Mouse (Mus musculus) stomach, embryonic 14.5 days (tissue): ENCODE data around the gene Lrrn2. TPM values are rescaled to one million over a fixed set of nuclear protein-coding genes. Genes with fewer than 3 reads are reported as not detected.

Experiments used
- ATAC-seq: fragments of 200-750 bp; cut with Nextera tagmentation; 2 replicates; pipeline ENCODE4 v1.8.0; 2017; ENCODE audit warnings: low read depth, moderate TSS enrichment; ENCODE audit not compliant: insufficient number of reproducible peaks, insufficient read depth, low FRiP score
- H3K27ac ChIP-seq: fragments of 300-500 bp; sonication (generic); 2 replicates; pipeline ENCODE4 v1.5.1; 2014; ENCODE audit warnings: mild to moderate bottlenecking, low read length, moderate library complexity, mixed read lengths
- H3K27me3 ChIP-seq: fragments of 300-500 bp; sonication (generic); 2 replicates; pipeline ENCODE4 v1.6.1; 2014; ENCODE audit warnings: low read length, control low read depth, mixed read lengths; ENCODE audit not compliant: control insufficient read depth, insufficient read depth
- H3K36me3 ChIP-seq: fragments of 300-500 bp; sonication (generic); 2 replicates; pipeline ENCODE4 v1.6.1; 2014; ENCODE audit warnings: mild to moderate bottlenecking, control low read depth, low read length, moderate library complexity, mixed read lengths; ENCODE audit not compliant: control insufficient read depth, insufficient read depth
- H3K4me1 ChIP-seq: fragments of 300-500 bp; sonication (generic); 2 replicates; pipeline ENCODE4 v1.6.1; 2014; ENCODE audit warnings: low read length, control low read depth, mixed read lengths; ENCODE audit not compliant: control insufficient read depth, insufficient read depth
- H3K4me2 ChIP-seq: fragments of 300-500 bp; sonication (generic); replicated peaks from 2 replicates; pipeline ENCODE4 v1.6.1; 2014; ENCODE audit warnings: low read depth, low read length, control low read depth
- H3K4me3 ChIP-seq: fragments of 300-500 bp; sonication (generic); 2 replicates; pipeline ENCODE4 v1.5.1; 2014; ENCODE audit warnings: low read depth, low read length, control low read depth
- H3K9ac ChIP-seq: fragments of 300-500 bp; sonication (generic); replicated peaks from 2 replicates; pipeline ENCODE4 v1.6.1; 2014; ENCODE audit warnings: low read depth, mild to moderate bottlenecking, control low read depth, low read length, moderate library complexity, mixed read lengths
- H3K9me3 ChIP-seq: fragments of 300-500 bp; sonication (generic); 2 replicates; pipeline ENCODE4 v1.6.1; 2016; ENCODE audit warnings: low read depth, low read length, control low read depth; ENCODE audit not compliant: control insufficient read depth
- WGBS: fragments of 180-500 bp; shearing (Covaris S2); extraction: QIAGEN DNeasy Blood & Tissue Kit; methylation state at CpG from one replicate; pipeline ENCODE4 v1.1.7; 2014; 5-methylcytosine and 5-hydroxymethylcytosine counted together
- polyA plus RNA-seq: library from polyadenylated mRNA; unstranded; fragments of >200 nt; fragmentation: Nextera tagmentation; extraction: Ambion mirVana; gene quantifications from 2 replicates; pipeline ENCODE4 v1.2.1, GENCODE M21; 2014

Gene Lrrn2
- polyA plus RNA-seq, 1 experiment from 2014 or later = 5.1 TPM

- 50% methylated on average over 7 of the region's 7 CpGs for WGBS
Observed at GRCm38 (mm10) chr1:132947811-132948210, 67.7 kb downstream of the Lrrn2 start.

GRCm38 (mm10) chr1:132956809-132957208 lies 76.7 kb downstream of the Lrrn2 start:
- Histone ChIP-seq H3K9me3 (no peaks in the 10 kb centered on the region), H3K27me3 (no peaks in the 10 kb centered on the region), H3K4me1 (no peaks in the 10 kb centered on the region), H3K27ac (no peak overlapping the region), H3K9ac (no peak overlapping the region), H3K4me3 (no peak overlapping the region), H3K4me2 (no peak overlapping the region), H3K36me3 (no peaks in the 10 kb centered on the region)
- WGBS = 81% methylated on average over 5 of the region's 5 CpGs
- ATAC-seq = no peak

More at GRCm38 (mm10) chr1:132947811-132948210, 67.7 kb downstream of the Lrrn2 start:
- no peaks in the 10 kb centered on the region for H3K27me3 ChIP-seq
- ATAC-seq = no peak
- no peak overlapping the region for H3K4me3 ChIP-seq
- H3K4me1 ChIP-seq = no peaks in the 10 kb centered on the region
- H3K9me3 ChIP-seq = no peaks in the 10 kb centered on the region
- H3K36me3 ChIP-seq = no peaks in the 10 kb centered on the region
- no peak overlapping the region for H3K4me2 ChIP-seq
- H3K27ac ChIP-seq = no peak overlapping the region
- H3K9ac ChIP-seq = no peak overlapping the region

GRCm38 (mm10) chr1:132961751-132962150 lies 81.7 kb downstream of the Lrrn2 start:
- no peaks in the 10 kb centered on the region for H3K27me3 ChIP-seq
- no peaks in the 10 kb centered on the region for H3K9me3 ChIP-seq
- no peaks in the 10 kb centered on the region for H3K4me1 ChIP-seq
- H3K9ac ChIP-seq = no peak overlapping the region
- no peaks in the 10 kb centered on the region for H3K36me3 ChIP-seq
- no peak overlapping the region for H3K4me2 ChIP-seq
- H3K27ac ChIP-seq = no peak overlapping the region
- H3K4me3 ChIP-seq = no peak overlapping the region
- WGBS = 91% methylated on average over 3 of the region's 3 CpGs
- no peak for ATAC-seq

GRCm38 (mm10) chr1:132964106-132964505 lies 84.0 kb downstream of the Lrrn2 start:
- ATAC-seq = no peak
- Histone ChIP-seq H3K4me2 (no peak overlapping the region), H3K9ac (no peak overlapping the region), H3K36me3 (no peaks in the 10 kb centered on the region), H3K9me3 (no peaks in the 10 kb centered on the region), H3K4me1 (no peaks in the 10 kb centered on the region), H3K27ac (no peak overlapping the region), H3K4me3 (no peak overlapping the region), H3K27me3 (no peaks in the 10 kb centered on the region)
- WGBS = 78% methylated on average over 2 of the region's 2 CpGs

GRCm38 (mm10) chr1:132964691-132965090 lies 84.6 kb downstream of the Lrrn2 start:
- Histone ChIP-seq H3K9me3 (no peaks in the 10 kb centered on the region), H3K4me3 (no peak overlapping the region), H3K27me3 (no peaks in the 10 kb centered on the region), H3K9ac (no peak overlapping the region), H3K4me1 (no peaks in the 10 kb centered on the region), H3K4me2 (no peak overlapping the region), H3K36me3 (no peaks in the 10 kb centered on the region), H3K27ac (no peak overlapping the region)
- WGBS = 66% methylated on average over 4 of the region's 4 CpGs
- ATAC-seq = no peak

GRCm38 (mm10) chr1:132968659-132969058 lies 88.6 kb downstream of the Lrrn2 start:
- H3K9me3 ChIP-seq = no peaks in the 10 kb centered on the region
- 25% methylated on average over 6 of the region's 6 CpGs for WGBS
- H3K4me3 ChIP-seq = no peak overlapping the region
- H3K27me3 ChIP-seq = no peaks in the 10 kb centered on the region
- no peak overlapping the region for H3K4me2 ChIP-seq
- no peak overlapping the region for H3K9ac ChIP-seq
- H3K27ac ChIP-seq = no peak overlapping the region
- no peak for ATAC-seq
- no peaks in the 10 kb centered on the region for H3K36me3 ChIP-seq
- no peaks in the 10 kb centered on the region for H3K4me1 ChIP-seq

GRCm38 (mm10) chr1:132977402-132977801 lies 97.3 kb downstream of the Lrrn2 start:
- no peak overlapping the region for H3K4me3 ChIP-seq
- ATAC-seq = no peak
- 58% methylated on average over 1 of the region's 1 CpGs for WGBS

GRCm38 (mm10) chr1:132981232-132981631 lies 101.2 kb downstream of the Lrrn2 start:
- WGBS = 89% methylated on average over 6 of the region's 6 CpGs
- Histone ChIP-seq H3K9ac (no peak overlapping the region), H3K27me3 (no peaks in the 10 kb centered on the region), H3K27ac (no peak overlapping the region), H3K4me2 (no peak overlapping the region), H3K36me3 (peaks cover 29% of the 10 kb centered on the region), H3K4me1 (no peaks in the 10 kb centered on the region), H3K4me3 (no peak overlapping the region), H3K9me3 (no peaks in the 10 kb centered on the region)
- no peak for ATAC-seq

More at GRCm38 (mm10) chr1:132977402-132977801, 97.3 kb downstream of the Lrrn2 start:
- Histone ChIP-seq H3K27ac (no peak overlapping the region), H3K9ac (no peak overlapping the region), H3K4me2 (no peak overlapping the region), H3K9me3 (no peaks in the 10 kb centered on the region), H3K36me3 (peaks cover 6% of the 10 kb centered on the region; the same call in 1 of the 2 replicates), H3K4me1 (no peaks in the 10 kb centered on the region), H3K27me3 (no peaks in the 10 kb centered on the region)

GRCm38 (mm10) chr1:132982728-132983127 lies 102.7 kb downstream of the Lrrn2 start:
- no peak overlapping the region for H3K27ac ChIP-seq
- H3K36me3 ChIP-seq = peaks cover 29% of the 10 kb centered on the region
- no peak overlapping the region for H3K4me3 ChIP-seq
- WGBS = 56% methylated on average over 7 of the region's 7 CpGs
- no peak overlapping the region for H3K9ac ChIP-seq
- no peaks in the 10 kb centered on the region for H3K4me1 ChIP-seq
- H3K27me3 ChIP-seq = no peaks in the 10 kb centered on the region
- H3K9me3 ChIP-seq = no peaks in the 10 kb centered on the region
- 0 out of 2 replicates have a peak, but pooled peaks have one; percentile 33 for ATAC-seq
- no peak overlapping the region for H3K4me2 ChIP-seq
